Mouse (Mus musculus) CH12.LX (cell line): ENCODE results near the gene Akr7a5. TPM values are rescaled to one million over a fixed set of nuclear protein-coding genes. Genes with fewer than 3 reads are reported as not detected.

ENCODE experiments used
- DNase-seq: peaks from one replicate; pipeline ENCODE4 v3.0.0-alpha.2; 2013; ENCODE audit errors: extremely low read depth
- H3K27ac ChIP-seq: 2 replicates; pipeline ENCODE4 v1.5.1; 2012; ENCODE audit warnings: low read depth, mild to moderate bottlenecking, control low read depth, moderate library complexity; ENCODE audit not compliant: insufficient read depth
- H3K27me3 ChIP-seq: replicated peaks from 2 replicates; pipeline ENCODE3; 2012; ENCODE audit warnings: inconsistent platforms
- H3K36me3 ChIP-seq, 2 experiments: replicated peaks in 1 of 2; 2 replicates each; pipeline versions ENCODE3 to v1.6.1; 2012; ENCODE audit warnings: inconsistent platforms in 1 of 2, low read length in 1 of 2, mild to moderate bottlenecking in 1 of 2, mixed read lengths in 1 of 2, moderate library complexity in 1 of 2; ENCODE audit not compliant: control insufficient read depth in 1 of 2, insufficient read depth in 1 of 2
- H3K4me1 ChIP-seq, 2 experiments: 2 replicates each; pipeline ENCODE4 v1.6.1; 2012; ENCODE audit warnings: inconsistent platforms in 1 of 2, moderate library complexity in 1 of 2; ENCODE audit not compliant: insufficient read depth in 2 of 2, control insufficient read depth in 1 of 2
- H3K4me2 ChIP-seq: 2 replicates; pipeline ENCODE4 v1.6.1; 2012; ENCODE audit warnings: low read depth, mild to moderate bottlenecking, control low read depth; ENCODE audit not compliant: poor library complexity, insufficient read depth, severe bottlenecking
- H3K4me3 ChIP-seq, 3 experiments: fragments of 150-350 bp in 1 of 3; sonication (generic) in 1 of 3; replicated peaks in 1 of 3; 2 replicates each; pipeline versions ENCODE3 to v1.5.1; 2011 to 2012; ENCODE audit warnings: low read depth in 2 of 3, low read length in 2 of 3, mild to moderate bottlenecking in 2 of 3, moderate library complexity in 2 of 3, control low read depth in 1 of 3, improper control_type of control experiment in 1 of 3, inconsistent platforms in 1 of 3, mixed read lengths in 1 of 3; ENCODE audit not compliant: poor library complexity in 1 of 3
- H3K79me2 ChIP-seq: replicated peaks from 2 replicates; pipeline ENCODE4 v1.6.1; 2012; ENCODE audit warnings: mild to moderate bottlenecking, moderate library complexity; ENCODE audit not compliant: control insufficient read depth, poor library complexity, insufficient read depth, severe bottlenecking; ENCODE audit errors: extremely low read depth
- H3K9ac ChIP-seq: 2 replicates; pipeline ENCODE4 v1.6.1; 2012; ENCODE audit warnings: low read depth, mild to moderate bottlenecking, control low read depth, moderate library complexity; ENCODE audit not compliant: insufficient read depth
- H3K9me3 ChIP-seq: replicated peaks from 2 replicates; pipeline ENCODE3; 2012; ENCODE audit warnings: low read length, inconsistent platforms, mixed read lengths
- CHD2 ChIP-seq: IDR thresholded peaks from 2 replicates; pipeline ENCODE4 v1.6.1; 2011; ENCODE audit warnings: low read length, improper control_type of control experiment
- CTCF ChIP-seq, 2 experiments: IDR thresholded peaks in 1 of 2; conservative IDR thresholded peaks in 1 of 2; 2 replicates each; pipeline ENCODE4 v1.5.1; 2011 to 2012; ENCODE audit warnings: low read depth in 2 of 2, low read length in 2 of 2, improper control_type of control experiment in 1 of 2, inconsistent platforms in 1 of 2, mild to moderate bottlenecking in 1 of 2, moderate library complexity in 1 of 2
- ELF1 ChIP-seq: IDR thresholded peaks from 2 replicates; pipeline ENCODE4 v1.6.1; 2014; ENCODE audit warnings: low read depth, mild to moderate bottlenecking, inconsistent platforms, low read length, improper control_type of control experiment
- EP300 ChIP-seq: IDR thresholded peaks from 2 replicates; pipeline ENCODE4 v1.6.1; 2011; ENCODE audit warnings: low read length, improper control_type of control experiment
- ETS1 ChIP-seq: conservative IDR thresholded peaks from 2 replicates; pipeline ENCODE4 v1.6.1; 2012; ENCODE audit warnings: low read depth, mild to moderate bottlenecking, inconsistent platforms, low read length, improper control_type of control experiment, moderate library complexity
- GABPA ChIP-seq: IDR thresholded peaks from 2 replicates; pipeline ENCODE4 v1.6.1; 2012; ENCODE audit warnings: low read depth, low read length, improper control_type of control experiment, inconsistent platforms; ENCODE audit not compliant: insufficient replicate concordance
- HCFC1 ChIP-seq: IDR thresholded peaks from 2 replicates; pipeline ENCODE4 v1.6.1; 2012; ENCODE audit warnings: low read depth, mild to moderate bottlenecking, inconsistent platforms, low read length, improper control_type of control experiment
- IRF4 ChIP-seq: IDR thresholded peaks from 2 replicates; pipeline ENCODE4 v1.6.1; 2014; ENCODE audit warnings: low read depth, mild to moderate bottlenecking, inconsistent platforms, low read length, improper control_type of control experiment
- JUN ChIP-seq: IDR thresholded peaks from 2 replicates; pipeline ENCODE4 v1.6.1; 2011; ENCODE audit warnings: low read depth, mild to moderate bottlenecking, low read length, improper control_type of control experiment, moderate library complexity; ENCODE audit not compliant: insufficient read depth
- KAT2A ChIP-seq: IDR thresholded peaks from 2 replicates; pipeline ENCODE4 v1.6.1; 2012; ENCODE audit warnings: low read length, improper control_type of control experiment, inconsistent platforms; ENCODE audit not compliant: insufficient replicate concordance
- MAFK ChIP-seq: IDR thresholded peaks from 2 replicates; pipeline ENCODE4 v1.6.1; 2011; ENCODE audit warnings: low read length, improper control_type of control experiment; ENCODE audit not compliant: insufficient replicate concordance
- MYC ChIP-seq: IDR thresholded peaks from 2 replicates; pipeline ENCODE4 v1.6.1; 2011; ENCODE audit warnings: low read depth, mild to moderate bottlenecking, improper control_type of control experiment, low read length
- NRF1 ChIP-seq: IDR thresholded peaks from 2 replicates; pipeline ENCODE4 v1.6.1; 2014; ENCODE audit warnings: low read depth, mild to moderate bottlenecking, inconsistent platforms, low read length, improper control_type of control experiment, moderate library complexity
- POLR2A ChIP-seq: IDR thresholded peaks from 2 replicates; pipeline ENCODE4 v1.6.1; 2011; ENCODE audit warnings: low read depth, mild to moderate bottlenecking, improper control_type of control experiment, low read length
- RAD21 ChIP-seq: IDR thresholded peaks from 2 replicates; pipeline ENCODE4 v1.6.1; 2011; ENCODE audit warnings: low read depth, mild to moderate bottlenecking, low read length, improper control_type of control experiment, moderate library complexity
- RCOR1 ChIP-seq: conservative IDR thresholded peaks from 2 replicates; pipeline ENCODE4 v1.6.1; 2012; ENCODE audit warnings: low read depth, mild to moderate bottlenecking, inconsistent platforms, low read length, improper control_type of control experiment
- SMC3 ChIP-seq: IDR thresholded peaks from 2 replicates; pipeline ENCODE4 v1.6.1; 2011; ENCODE audit warnings: low read depth, low read length, improper control_type of control experiment
- USF1 ChIP-seq: IDR thresholded peaks from 2 replicates; pipeline ENCODE4 v1.6.1; 2014; ENCODE audit warnings: low read depth, mild to moderate bottlenecking, inconsistent platforms, low read length, improper control_type of control experiment
- ZC3H11A ChIP-seq: IDR thresholded peaks from 2 replicates; pipeline ENCODE4 v1.6.1; 2012; ENCODE audit warnings: low read depth, mild to moderate bottlenecking, inconsistent platforms, low read length, improper control_type of control experiment
- ZNF384 ChIP-seq: IDR thresholded peaks from 2 replicates; pipeline ENCODE4 v1.6.1; 2012; ENCODE audit warnings: low read depth, low read length, improper control_type of control experiment, inconsistent platforms
- dilution Hi-C: fragments of 300-500 bp; cut with MboI; formaldehyde crosslinking; loops from 2 replicates; pipeline ENCODE4 v1.14.3; 2020; ENCODE audit warnings: low sequenced_read_pairs; ENCODE audit not compliant: extremely low pct_unique_long_range_greater_than_20kb, extremely low pct_ligation_motif_present
- in situ Hi-C: fragments of 300-500 bp; cut with MboI; formaldehyde crosslinking; loops from 3 replicates; pipeline ENCODE4 v1.14.3; 2019; ENCODE audit warnings: low sequenced_read_pairs, low pct_ligation_motif_present, low pct_unique_long_range_greater_than_20kb, mixed read lengths
- polyA plus RNA-seq: library from polyadenylated mRNA; unstranded; fragments of >175 nt; gene quantifications from 2 replicates; pipeline ENCODE4 v1.2.1, GENCODE M21; 2012; ENCODE audit warnings: low read depth; ENCODE audit not compliant: insufficient read length
- total RNA-seq, 2 experiments: library from RNA; depleted of rRNA; stranded (reverse); fragments of 300-350 nt in 1 of 2; fragments of >200 nt in 1 of 2; gene quantifications; 2 replicates each; pipeline ENCODE4 v1.2.3; 2012 to 2014

Akr7a5 gene
- total and polyA plus RNA-seq, 3 experiments = 24.2 to 37.7 (median 27.0) TPM

GRCm38 (mm10) chr4:139336822-139337483, 26.4 kb downstream of the Akr7a5 start:
- peak; percentile 82 for DNase-seq
- no peak overlapping the region for H3K4me2 ChIP-seq
- H3K4me1 ChIP-seq = peaks cover 0 to 4% of the 10 kb centered on the region in 2 experiments; a peak in 2 of 4 replicates
- H3K36me3 ChIP-seq = peaks cover 0 to under 1% of the 10 kb centered on the region in 2 experiments
- no peaks in the 10 kb centered on the region for H3K9me3 ChIP-seq
- peaks cover 3% of the 10 kb centered on the region for H3K27me3 ChIP-seq
- in situ Hi-C loops = no loop called here
- no peak overlapping the region for H3K27ac ChIP-seq
- no peak overlapping the region for H3K9ac ChIP-seq
- dilution Hi-C loops = no loop called here
- no peaks in the 10 kb centered on the region for H3K79me2 ChIP-seq
- peak; percentile 48; the same call in 1 of the 2 replicates for TF ChIP-seq NRF1
- no peak for TF ChIP-seq ETS1
- TF ChIP-seq GABPA = no peak
- TF ChIP-seq HCFC1 = 0 out of 2 replicates have a peak, but pooled peaks have one; percentile 15
- peak; percentile 67 for TF ChIP-seq ELF1
- peak; percentile 75 for TF ChIP-seq SMC3
- TF ChIP-seq MYC = 0 out of 2 replicates have a peak, but pooled peaks have one; percentile 54
- TF ChIP-seq RAD21 = peak; percentile 69
- TF ChIP-seq CTCF (conservative IDR thresholded peaks at IDR 0.05 in 1 of 2, IDR thresholded peaks at IDR 0.05 in 1 of 2; ENCODE audit: low read depth in 2 of 2, low read length in 2 of 2) = peak; percentile 73 to 80
- H3K4me3 ChIP-seq = no peak overlapping the region

- in situ Hi-C loops = no loop called here
- Histone ChIP-seq H3K27ac (no peak overlapping the region), H3K79me2 (no peaks in the 10 kb centered on the region), H3K9me3 (no peaks in the 10 kb centered on the region), H3K4me1 (peaks cover 0 to 4% of the 10 kb centered on the region in 2 experiments; a peak in 2 of 4 replicates), H3K4me3 (no peak overlapping the region), H3K4me2 (no peak overlapping the region), H3K36me3 (peaks cover 0 to 4% of the 10 kb centered on the region in 2 experiments), H3K27me3 (no peaks in the 10 kb centered on the region), H3K9ac (no peak overlapping the region)
- no peak for TF ChIP-seq NRF1
- no peak for TF ChIP-seq ETS1
- no peak for TF ChIP-seq IRF4
- no peak for TF ChIP-seq POLR2A
- no peak for TF ChIP-seq JUN
- no peak for TF ChIP-seq ELF1
- no peak for TF ChIP-seq EP300
- TF ChIP-seq RCOR1 = no peak
- no peak for TF ChIP-seq USF1
- no peak for TF ChIP-seq MYC
- no peak for TF ChIP-seq ZNF384
- no peak for TF ChIP-seq CHD2
- no peak for TF ChIP-seq MAFK
- no peak for TF ChIP-seq KAT2A
- TF ChIP-seq ZC3H11A = no peak
- dilution Hi-C loops = no loop called here
- DNase-seq = no peak
Observed at GRCm38 (mm10) chr4:139338145-139338544, 27.6 kb downstream of the Akr7a5 start.
